Mouse (Mus musculus): ENCODE results near the gene Sympk. TPM values are rescaled to one million over a fixed set of nuclear protein-coding genes. Genes with fewer than 3 reads are reported as not detected.

The Sympk gene
- polyA plus RNA-seq, 1 experiment from 2014 or later, result 22.5 TPM

- H3K27ac ChIP-seq (ENCODE audit: low read length), result no peak overlapping the region
- H3K4me3 ChIP-seq (replicated peaks; ENCODE audit: low read length), result no peak overlapping the region
- no peaks in the 10 kb centered on the region for H3K27me3 ChIP-seq (ENCODE audit: control insufficient read depth, insufficient read depth, low read length)
- ATAC-seq (ENCODE audit: insufficient read depth, low FRiP score), result no peak
- H3K4me2 ChIP-seq (ENCODE audit: low read depth, low read length), result no peak overlapping the region
- H3K4me1 ChIP-seq (ENCODE audit: control insufficient read depth, insufficient read depth, low read length), result 0 out of 2 replicates have a peak, but pooled peaks cover 4% of the 10 kb centered on the region
- H3K36me3 ChIP-seq (ENCODE audit: control insufficient read depth, insufficient read depth, low read length), result peaks cover 22% of the 10 kb centered on the region
- no peak overlapping the region for H3K9ac ChIP-seq (ENCODE audit: low read length)
- 88% methylated on average over 15 of the region's 15 CpGs for WGBS
- H3K9me3 ChIP-seq (replicated peaks; ENCODE audit: control insufficient read depth, low read length), result no peaks in the 10 kb centered on the region
These were observed 28.4 kb downstream of the Sympk start for GRCm38 (mm10) chr7:19052345-19053135.

GRCm38 (mm10) chr7:19053136-19053532, 29.0 kb downstream of the Sympk start:
- Histone ChIP-seq H3K27ac (ENCODE audit: low read length) (no peak overlapping the region), H3K9ac (ENCODE audit: low read length) (no peak overlapping the region), H3K27me3 (ENCODE audit: control insufficient read depth, insufficient read depth, low read length) (no peaks in the 10 kb centered on the region), H3K9me3 (replicated peaks; ENCODE audit: control insufficient read depth, low read length) (no peaks in the 10 kb centered on the region), H3K4me2 (ENCODE audit: low read depth, low read length) (no peak overlapping the region), H3K36me3 (ENCODE audit: control insufficient read depth, insufficient read depth, low read length) (peaks cover 20% of the 10 kb centered on the region), H3K4me1 (ENCODE audit: control insufficient read depth, insufficient read depth, low read length) (0 out of 2 replicates have a peak, but pooled peaks cover 4% of the 10 kb centered on the region), H3K4me3 (replicated peaks; ENCODE audit: low read length) (no peak overlapping the region)
- 90% methylated on average over 7 of the region's 7 CpGs for WGBS
- ATAC-seq (ENCODE audit: insufficient read depth, low FRiP score), result no peak

- H3K9ac ChIP-seq (ENCODE audit: low read length), result 0 out of 2 replicates have a peak within 1 kb of the TSS, but pooled peaks have one; percentile 16
- H3K36me3 ChIP-seq (ENCODE audit: control insufficient read depth, insufficient read depth, low read length), result peaks cover 15% of the 10 kb centered on the region
- ATAC-seq (ENCODE audit: insufficient read depth, low FRiP score), result peak; percentile 57; the same call in 1 of the 2 replicates
- no peak within 1 kb of the TSS for H3K4me2 ChIP-seq (ENCODE audit: low read depth, low read length)
- no peak within 1 kb of the TSS for H3K4me3 ChIP-seq (replicated peaks; ENCODE audit: low read length)
- no peak within 1 kb of the TSS for H3K27ac ChIP-seq (ENCODE audit: low read length)
- H3K27me3 ChIP-seq (ENCODE audit: control insufficient read depth, insufficient read depth, low read length), result no peaks in the 10 kb centered on the region
- 28% methylated on average over 33 of the region's 33 CpGs for WGBS
- H3K4me1 ChIP-seq (ENCODE audit: control insufficient read depth, insufficient read depth, low read length), result 0 out of 2 replicates have a peak, but pooled peaks cover 4% of the 10 kb centered on the region
- no peaks in the 10 kb centered on the region for H3K9me3 ChIP-seq (replicated peaks; ENCODE audit: control insufficient read depth, low read length)
These were observed 30.0 kb downstream of the Sympk start, which contains the start of gene Rsph6a for GRCm38 (mm10) chr7:19054047-19054776. Gene Rsph6a (plus strand): TSS chr7:19054690.

- H3K9me3 ChIP-seq (replicated peaks; ENCODE audit: control insufficient read depth, low read length), result no peaks in the 10 kb centered on the region
- no peak overlapping the region for H3K4me2 ChIP-seq (ENCODE audit: low read depth, low read length)
- 0 out of 2 replicates have a peak, but pooled peaks cover 4% of the 10 kb centered on the region for H3K4me1 ChIP-seq (ENCODE audit: control insufficient read depth, insufficient read depth, low read length)
- H3K27me3 ChIP-seq (ENCODE audit: control insufficient read depth, insufficient read depth, low read length), result no peaks in the 10 kb centered on the region
- H3K27ac ChIP-seq (ENCODE audit: low read length), result no peak overlapping the region
- ATAC-seq (ENCODE audit: insufficient read depth, low FRiP score), result peak; percentile 2; the same call in 1 of the 2 replicates
- 0 out of 2 replicates have a peak overlapping the region, but pooled peaks have one; percentile 16 for H3K9ac ChIP-seq (ENCODE audit: low read length)
- H3K36me3 ChIP-seq (ENCODE audit: control insufficient read depth, insufficient read depth, low read length), result peaks cover 14% of the 10 kb centered on the region
- no peak overlapping the region for H3K4me3 ChIP-seq (replicated peaks; ENCODE audit: low read length)
- 59% methylated on average over 9 of the region's 9 CpGs for WGBS
These were observed 30.6 kb downstream of the Sympk start for GRCm38 (mm10) chr7:19054777-19055076.

GRCm38 (mm10) chr7:19055108-19055507, 30.9 kb downstream of the Sympk start:
- Histone ChIP-seq H3K9ac (ENCODE audit: low read length) (no peak overlapping the region), H3K4me3 (replicated peaks; ENCODE audit: low read length) (no peak overlapping the region), H3K36me3 (ENCODE audit: control insufficient read depth, insufficient read depth, low read length) (peaks cover 11% of the 10 kb centered on the region), H3K4me1 (ENCODE audit: control insufficient read depth, insufficient read depth, low read length) (0 out of 2 replicates have a peak, but pooled peaks cover 4% of the 10 kb centered on the region), H3K4me2 (ENCODE audit: low read depth, low read length) (no peak overlapping the region), H3K27ac (ENCODE audit: low read length) (no peak overlapping the region), H3K9me3 (replicated peaks; ENCODE audit: control insufficient read depth, low read length) (no peaks in the 10 kb centered on the region), H3K27me3 (ENCODE audit: control insufficient read depth, insufficient read depth, low read length) (no peaks in the 10 kb centered on the region)
- 85% methylated on average over 8 of the region's 8 CpGs for WGBS
- no peak for ATAC-seq (ENCODE audit: insufficient read depth, low FRiP score)

GRCm38 (mm10) chr7:19057405-19057804, 33.2 kb downstream of the Sympk start:
- H3K36me3 ChIP-seq (ENCODE audit: control insufficient read depth, insufficient read depth, low read length), result peaks cover 2% of the 10 kb centered on the region

GRCm38 (mm10) chr7:19065896-19066295, 41.7 kb downstream of the Sympk start:
- H3K4me3 ChIP-seq (replicated peaks; ENCODE audit: low read length), result peak overlapping the region; percentile 14; the same call in 1 of the 2 replicates
- 37% methylated on average over 13 of the region's 13 CpGs for WGBS
- no peaks in the 10 kb centered on the region for H3K36me3 ChIP-seq (ENCODE audit: control insufficient read depth, insufficient read depth, low read length)
- no peaks in the 10 kb centered on the region for H3K4me1 ChIP-seq (ENCODE audit: control insufficient read depth, insufficient read depth, low read length)
- no peak overlapping the region for H3K27ac ChIP-seq (ENCODE audit: low read length)
- H3K4me2 ChIP-seq (ENCODE audit: low read depth, low read length), result peak overlapping the region; percentile 29; the same call in 1 of the 2 replicates
- no peak for ATAC-seq (ENCODE audit: insufficient read depth, low FRiP score)
- H3K27me3 ChIP-seq (ENCODE audit: control insufficient read depth, insufficient read depth, low read length), result peaks cover 28% of the 10 kb centered on the region
- no peak overlapping the region for H3K9ac ChIP-seq (ENCODE audit: low read length)
- no peaks in the 10 kb centered on the region for H3K9me3 ChIP-seq (replicated peaks; ENCODE audit: control insufficient read depth, low read length)

More at GRCm38 (mm10) chr7:19057405-19057804, 33.2 kb downstream of the Sympk start:
- 88% methylated on average over 10 of the region's 10 CpGs for WGBS
- 0 out of 2 replicates have a peak, but pooled peaks cover 4% of the 10 kb centered on the region for H3K4me1 ChIP-seq (ENCODE audit: control insufficient read depth, insufficient read depth, low read length)
- no peak overlapping the region for H3K27ac ChIP-seq (ENCODE audit: low read length)
- ATAC-seq (ENCODE audit: insufficient read depth, low FRiP score), result no peak
- no peaks in the 10 kb centered on the region for H3K9me3 ChIP-seq (replicated peaks; ENCODE audit: control insufficient read depth, low read length)
- no peak overlapping the region for H3K4me2 ChIP-seq (ENCODE audit: low read depth, low read length)
- H3K9ac ChIP-seq (ENCODE audit: low read length), result no peak overlapping the region
- H3K4me3 ChIP-seq (replicated peaks; ENCODE audit: low read length), result no peak overlapping the region
- no peaks in the 10 kb centered on the region for H3K27me3 ChIP-seq (ENCODE audit: control insufficient read depth, insufficient read depth, low read length)

GRCm38 (mm10) chr7:19067063-19067462, 42.9 kb downstream of the Sympk start:
- Histone ChIP-seq H3K9me3 (replicated peaks; ENCODE audit: control insufficient read depth, low read length) (no peaks in the 10 kb centered on the region), H3K27ac (ENCODE audit: low read length) (no peak overlapping the region), H3K27me3 (ENCODE audit: control insufficient read depth, insufficient read depth, low read length) (peaks cover 28% of the 10 kb centered on the region), H3K4me2 (ENCODE audit: low read depth, low read length) (no peak overlapping the region), H3K9ac (ENCODE audit: low read length) (no peak overlapping the region), H3K4me3 (replicated peaks; ENCODE audit: low read length) (no peak overlapping the region), H3K4me1 (ENCODE audit: control insufficient read depth, insufficient read depth, low read length) (no peaks in the 10 kb centered on the region), H3K36me3 (ENCODE audit: control insufficient read depth, insufficient read depth, low read length) (no peaks in the 10 kb centered on the region)
- no peak for ATAC-seq (ENCODE audit: insufficient read depth, low FRiP score)
- WGBS, result 42% methylated on average over 14 of the region's 14 CpGs

GRCm38 (mm10) chr7:19067935-19068334, 43.8 kb downstream of the Sympk start:
- no peak overlapping the region for H3K4me2 ChIP-seq (ENCODE audit: low read depth, low read length)
- no peak for ATAC-seq (ENCODE audit: insufficient read depth, low FRiP score)
- whole genome bisulfite sequencing, result 62% methylated on average over 12 of the region's 14 CpGs
- H3K27ac ChIP-seq (ENCODE audit: low read length), result no peak overlapping the region
- no peak overlapping the region for H3K9ac ChIP-seq (ENCODE audit: low read length)
- H3K36me3 ChIP-seq (ENCODE audit: control insufficient read depth, insufficient read depth, low read length), result no peaks in the 10 kb centered on the region
- H3K4me3 ChIP-seq (replicated peaks; ENCODE audit: low read length), result no peak overlapping the region
- H3K4me1 ChIP-seq (ENCODE audit: control insufficient read depth, insufficient read depth, low read length), result no peaks in the 10 kb centered on the region
- H3K9me3 ChIP-seq (replicated peaks; ENCODE audit: control insufficient read depth, low read length), result no peaks in the 10 kb centered on the region
- peaks cover 28% of the 10 kb centered on the region for H3K27me3 ChIP-seq (ENCODE audit: control insufficient read depth, insufficient read depth, low read length)

Data from stomach, embryonic 16.5 days (tissue).